Mouse (Mus musculus) CD4-positive helper T cell, adult 2 months (primary cell): ENCODE results near the gene Mtmr3.

Experiments used
- DNase-seq: peaks from one replicate; pipeline ENCODE4 v3.0.0-alpha.2; 2012; ENCODE audit warnings: low read depth, missing footprints, low spot score

Gene Mtmr3

DNA sequence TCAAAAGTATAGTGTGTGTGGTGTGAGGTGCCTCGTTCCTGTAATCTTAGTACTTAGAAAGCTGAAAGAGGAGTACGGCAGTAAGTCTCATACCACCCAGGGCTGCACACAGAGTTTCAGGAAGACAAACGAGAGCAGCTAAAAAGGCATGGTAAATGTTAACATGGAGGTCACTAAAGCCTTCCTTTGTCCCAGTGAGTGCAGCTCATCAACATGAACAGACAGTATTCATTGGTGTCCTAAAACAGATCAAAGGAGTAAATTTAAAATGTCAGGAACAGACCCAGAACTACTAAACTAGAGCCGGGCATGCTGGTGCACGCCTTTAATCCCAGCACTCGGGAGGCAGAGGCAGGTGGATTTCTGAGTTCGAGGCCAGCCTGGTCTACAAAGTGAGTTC is 75.7 kb downstream of the Mtmr3 start:
- DNase-seq: no peak

DNA sequence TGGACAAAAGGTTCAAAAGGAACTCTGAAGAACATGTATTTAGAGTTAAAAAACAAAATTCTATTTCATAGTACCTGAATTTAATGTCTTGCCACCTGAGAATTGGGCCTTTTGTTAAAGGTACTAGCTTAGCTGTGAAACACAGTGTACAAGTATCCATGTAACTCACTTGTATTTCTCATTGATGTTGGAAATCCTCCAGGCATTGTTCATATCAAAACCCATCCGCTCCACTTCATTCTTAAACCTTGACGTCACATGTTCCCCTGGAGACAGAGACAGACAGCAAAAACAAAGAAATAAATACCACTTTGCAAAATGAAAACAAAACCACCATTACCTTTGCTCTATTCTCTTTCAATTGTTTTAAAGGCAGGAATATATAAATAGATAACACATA is 87.2 kb downstream of the Mtmr3 start:
- DNase-seq: peak; percentile 56

DNA sequence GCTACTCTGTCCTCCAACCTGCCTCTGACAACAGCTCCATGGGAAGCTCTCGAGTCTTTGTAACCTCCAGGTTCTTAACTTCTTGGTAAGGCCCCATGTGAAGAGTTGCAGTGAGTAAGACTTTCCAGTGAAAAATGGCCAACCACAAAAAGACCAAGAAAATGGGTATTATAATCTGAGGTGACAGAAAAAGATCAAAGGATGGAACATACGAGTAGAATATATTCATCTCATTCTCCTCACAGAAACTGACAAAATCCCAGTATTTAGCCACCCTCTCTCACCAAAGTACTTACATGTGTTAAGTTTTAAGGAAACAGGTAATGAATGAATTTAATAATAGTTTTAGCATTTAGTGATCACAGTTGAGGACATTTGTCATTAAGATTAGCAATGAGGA is 88.2 kb downstream of the Mtmr3 start:
- peak; percentile 62 for DNase-seq

DNA sequence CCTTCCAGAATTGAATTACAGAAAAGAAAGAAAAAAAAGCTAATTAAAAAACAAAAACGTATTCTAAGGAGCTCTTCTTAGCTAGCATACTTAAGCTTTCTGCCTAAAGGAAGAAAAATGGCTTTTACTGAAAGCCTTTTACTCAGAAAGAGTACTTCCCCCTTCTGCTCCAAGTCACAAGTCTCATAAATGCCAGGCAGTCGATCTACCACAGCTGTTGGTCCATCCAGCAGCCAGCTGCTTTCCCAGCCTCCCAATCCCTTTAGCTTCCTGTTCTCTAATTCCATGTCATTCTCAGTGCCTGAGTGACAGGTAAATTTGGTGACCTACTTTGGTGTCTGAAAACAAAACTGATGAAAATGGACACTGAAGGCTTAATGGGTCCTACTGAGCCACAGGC is 92.5 kb downstream of the Mtmr3 start:
- DNase-seq: no peak

DNA sequence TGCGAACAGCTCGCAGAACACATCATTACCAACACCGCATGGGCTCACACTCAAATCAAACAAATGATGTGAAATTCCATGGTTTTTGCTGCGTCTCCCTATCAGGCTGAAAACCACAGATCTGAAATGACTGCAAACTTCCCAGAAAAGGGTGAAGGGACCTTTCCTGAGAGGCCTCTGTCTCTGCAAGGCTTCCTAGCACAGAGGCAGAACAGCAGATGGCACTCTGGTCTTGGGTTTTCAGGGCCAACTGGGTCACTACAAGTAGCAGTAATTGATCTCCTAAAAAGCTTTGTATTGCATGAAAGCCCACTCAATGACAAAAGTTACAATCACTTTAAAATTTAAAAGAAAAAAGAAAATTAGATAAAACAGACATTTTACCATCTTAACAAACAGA is 93.8 kb downstream of the Mtmr3 start:
- no peak for DNase-seq

DNA sequence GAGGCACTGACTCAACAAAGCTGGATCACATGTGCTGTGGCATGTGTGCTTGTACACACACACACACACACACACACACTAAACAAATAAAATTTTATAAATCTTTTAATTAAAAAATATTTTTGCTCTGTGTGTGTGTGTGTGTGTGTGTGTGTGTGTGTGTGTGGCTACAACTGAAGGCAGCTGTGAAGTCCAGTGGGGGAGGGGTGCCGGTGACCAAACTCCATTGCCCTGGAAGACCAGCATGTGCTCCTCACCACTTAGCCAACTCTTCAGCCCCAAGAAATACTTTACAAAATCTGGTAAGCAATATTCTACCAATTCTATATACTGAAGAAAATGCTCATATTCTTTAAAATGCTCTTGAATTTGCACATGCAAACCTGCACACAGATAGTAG is 94.4 kb downstream of the Mtmr3 start:
- DNase-seq: no peak

DNA sequence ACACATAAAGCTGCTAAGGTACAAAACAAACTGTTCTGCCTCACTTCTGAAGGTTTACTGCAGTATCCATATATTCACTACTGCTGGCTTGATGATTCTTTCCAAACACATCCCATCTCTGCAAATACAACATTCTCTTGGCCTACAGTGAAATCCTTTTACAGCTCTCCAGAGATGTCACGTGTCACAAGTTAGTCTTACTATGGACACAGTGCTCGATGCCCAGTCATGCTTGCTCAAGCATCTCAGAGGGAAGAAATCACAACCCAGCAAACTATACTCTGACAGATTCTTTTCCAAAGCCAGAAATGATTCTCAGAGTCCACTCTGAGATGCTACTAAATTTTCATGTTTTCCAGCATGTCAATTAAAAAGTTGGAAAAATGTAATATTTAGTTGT is 95.2 kb downstream of the Mtmr3 start:
- DNase-seq: no peak

DNA sequence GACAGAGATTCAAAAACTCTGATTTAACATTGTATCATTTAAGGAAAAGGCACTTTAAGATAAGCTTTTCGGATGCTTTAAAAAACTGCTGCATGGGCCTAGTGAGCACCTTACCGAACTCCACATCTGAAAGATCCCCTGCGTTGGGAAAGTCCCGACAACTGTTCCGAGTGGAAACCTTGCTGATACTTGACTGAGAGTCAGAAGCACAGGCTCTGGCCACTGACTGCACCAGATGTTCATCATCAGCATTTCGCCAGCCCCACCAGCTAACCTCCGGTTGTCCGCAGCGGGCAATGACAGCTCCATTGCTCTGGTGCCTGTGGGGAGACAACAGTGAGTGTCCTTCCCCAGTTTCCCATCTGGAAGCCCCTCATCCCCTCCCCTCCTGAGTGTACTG is 95.9 kb downstream of the Mtmr3 start:
- peak; percentile 49 for DNase-seq

DNA sequence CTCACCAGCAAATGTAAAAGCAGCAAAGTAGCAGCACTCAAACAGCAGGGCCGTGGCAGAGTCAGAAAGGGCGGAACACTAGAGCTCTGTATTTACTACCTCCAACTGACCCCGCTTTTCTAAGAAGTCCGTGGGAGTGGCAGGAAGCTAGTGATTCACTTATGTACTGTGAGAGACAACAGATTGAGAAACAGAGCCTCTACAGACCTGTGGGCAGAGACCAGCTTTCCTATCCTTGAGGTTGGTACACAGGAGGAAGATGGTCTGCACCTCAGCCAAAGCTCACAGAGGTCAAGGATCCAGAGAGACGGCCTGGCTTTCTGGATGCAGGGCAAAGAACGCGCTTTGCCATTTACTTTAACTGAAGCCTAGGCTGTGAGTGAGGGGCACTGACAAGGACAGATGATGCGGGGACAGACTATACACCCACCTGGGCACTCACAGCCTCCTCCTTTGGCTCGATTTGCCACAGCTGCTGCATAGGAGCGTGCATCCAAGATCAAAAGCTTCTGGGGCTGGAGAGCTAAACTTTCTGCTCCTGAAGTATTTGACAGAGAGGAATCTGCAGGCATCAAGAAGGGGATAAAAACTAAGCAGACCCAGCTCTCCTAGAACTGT is 97.1 kb downstream of the Mtmr3 start:
- peak; percentile 62 for DNase-seq

DNA sequence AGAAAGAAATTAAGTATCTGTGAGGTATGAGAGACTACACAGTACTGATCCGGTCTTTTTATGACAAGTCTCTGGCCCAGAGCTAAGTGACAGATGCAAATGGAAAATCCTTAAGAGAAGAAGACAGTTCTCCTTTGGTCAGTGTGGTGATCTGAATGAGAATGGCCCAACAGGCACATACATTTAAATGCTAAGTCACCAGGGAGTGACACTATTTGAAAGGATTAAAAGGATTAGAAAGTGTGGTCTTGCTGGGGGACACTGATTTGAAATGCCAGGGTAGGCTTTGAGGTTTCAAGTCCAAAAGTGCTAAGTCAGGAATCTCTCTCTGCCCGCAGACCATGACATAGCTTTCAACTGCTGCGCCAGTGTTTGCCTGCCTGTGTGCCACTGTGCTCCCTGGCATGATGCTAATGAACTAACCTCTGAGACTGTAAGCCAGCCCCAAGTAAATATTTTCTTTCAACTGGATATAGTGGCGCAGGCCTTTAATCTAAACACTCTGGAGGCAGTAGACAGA is 99.6 kb downstream of the Mtmr3 start:
- DNase-seq: no peak

DNA sequence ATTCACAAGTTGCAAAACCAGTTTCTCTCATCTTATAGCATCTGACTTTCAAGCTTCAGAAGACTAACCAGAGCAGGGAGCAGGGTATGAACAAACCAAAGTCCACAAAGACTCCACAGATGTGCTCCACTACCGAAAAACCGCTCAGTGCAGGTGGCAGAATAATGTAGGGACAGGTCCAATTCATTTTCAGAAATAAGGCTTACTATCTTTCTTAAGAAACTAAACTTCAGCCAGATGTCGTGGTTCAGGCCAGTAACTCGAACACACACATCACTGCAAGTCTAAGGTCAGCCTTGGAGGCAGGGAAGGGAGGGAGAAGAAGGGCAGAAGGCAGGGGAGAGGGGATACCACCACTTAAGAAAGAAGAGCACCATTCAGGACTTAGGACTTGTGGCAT is 105.5 kb downstream of the Mtmr3 start:
- no peak for DNase-seq

DNA sequence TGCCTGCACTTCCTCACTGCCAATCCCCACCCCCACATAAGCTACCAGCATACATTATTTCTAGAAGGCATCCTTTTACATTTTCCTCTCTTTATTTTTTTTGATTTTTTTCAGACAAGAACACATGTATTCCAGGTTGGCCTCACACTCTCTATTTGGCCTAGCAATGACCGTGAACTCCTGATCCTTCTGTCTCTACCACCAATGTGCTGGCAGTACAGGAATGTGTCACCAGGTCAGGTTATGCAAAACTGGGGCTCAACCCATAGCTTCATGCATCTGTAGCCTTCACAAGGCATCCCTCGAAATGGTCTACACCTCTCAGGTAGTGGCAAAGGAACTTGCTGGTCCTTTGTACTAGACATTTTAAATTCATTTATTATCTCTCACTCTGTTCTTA is 105.9 kb downstream of the Mtmr3 start:
- no peak for DNase-seq

DNA sequence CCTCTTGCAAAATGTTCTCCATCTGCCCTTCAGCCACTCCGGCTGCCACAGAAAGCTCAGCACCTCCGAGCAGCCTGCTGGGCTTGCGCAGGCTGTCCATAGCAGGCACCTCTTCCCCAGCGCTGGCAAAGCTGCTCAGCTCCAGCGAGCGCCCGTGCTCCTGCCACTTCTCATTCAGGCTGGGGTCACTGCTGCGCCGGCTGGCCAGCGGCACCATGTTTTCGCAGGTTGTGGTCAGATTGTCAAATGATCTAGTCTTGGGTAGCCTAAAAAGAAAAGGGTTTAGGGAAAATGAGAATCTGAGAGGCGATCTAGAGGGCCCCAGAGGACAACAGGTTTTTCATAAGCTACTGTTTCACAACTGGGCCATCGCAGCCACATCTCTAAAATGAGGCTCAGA is 106.3 kb downstream of the Mtmr3 start:
- DNase-seq: no peak

DNA sequence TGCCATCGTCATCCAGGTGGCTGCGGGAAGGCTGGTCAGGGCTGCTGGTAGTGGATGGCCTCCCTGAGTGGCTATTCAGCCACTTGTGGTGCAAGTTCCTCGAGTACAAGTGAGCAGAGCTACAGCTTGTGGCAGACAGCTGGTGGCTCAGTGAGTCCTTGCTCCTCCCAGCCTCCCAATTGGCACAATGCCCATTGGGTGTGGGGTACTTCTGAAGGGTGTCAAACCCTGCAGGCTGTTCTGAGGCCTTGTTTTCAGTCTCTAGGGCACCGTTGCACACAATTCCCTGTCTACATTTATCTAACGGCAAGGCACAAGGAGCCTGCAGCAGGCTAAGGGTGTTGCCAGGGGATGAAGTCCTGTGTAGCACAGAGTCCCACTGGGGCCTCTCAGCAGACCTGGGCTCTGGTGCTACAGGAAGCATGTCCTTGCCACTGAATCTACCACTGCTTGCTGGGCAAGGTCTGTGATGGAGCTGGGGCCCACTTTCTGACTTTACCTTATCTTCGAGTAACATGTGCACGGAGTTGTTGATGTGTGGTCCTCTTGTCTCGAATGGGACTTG is 107.2 kb downstream of the Mtmr3 start:
- DNase-seq: no peak

DNA sequence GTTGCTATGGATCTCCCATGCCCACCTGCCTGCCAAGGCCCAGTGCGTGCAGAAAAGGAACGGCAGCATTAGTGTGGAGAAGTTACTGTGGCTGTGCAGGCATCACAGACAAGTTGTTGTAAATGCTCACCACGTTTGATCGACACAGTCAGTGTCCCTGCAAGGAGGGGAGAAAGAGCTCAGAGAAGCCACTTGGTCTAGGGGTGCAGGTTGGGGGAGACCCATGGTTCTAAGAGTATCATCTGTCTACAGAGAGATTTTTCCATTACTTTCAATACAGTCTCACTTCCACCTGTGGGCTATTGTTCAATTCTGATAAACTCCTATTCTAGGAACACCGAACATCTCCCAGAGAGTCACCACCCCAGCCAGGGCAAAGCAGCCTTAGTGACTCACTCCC is 110.1 kb downstream of the Mtmr3 start:
- DNase-seq: no peak

DNA sequence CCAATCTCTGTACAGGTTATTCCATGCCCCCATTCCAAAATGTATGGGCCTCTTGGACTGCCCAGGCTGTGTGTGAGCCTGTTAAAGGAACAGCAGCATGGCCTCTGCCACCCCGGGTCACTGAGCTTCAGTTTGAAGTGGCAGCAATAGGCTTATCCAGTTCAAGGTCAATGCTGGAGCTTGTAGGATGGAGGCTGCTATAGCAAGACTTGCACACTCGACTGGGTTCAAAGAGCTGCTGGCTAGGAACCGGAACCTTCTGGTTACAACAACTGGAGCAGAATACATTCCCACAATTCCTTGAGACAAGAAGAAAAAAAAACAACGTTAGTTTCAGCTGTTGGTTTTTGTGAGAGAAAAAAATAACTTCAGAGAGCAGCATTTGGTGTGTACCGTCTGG is 112.0 kb downstream of the Mtmr3 start:
- no peak for DNase-seq

DNA sequence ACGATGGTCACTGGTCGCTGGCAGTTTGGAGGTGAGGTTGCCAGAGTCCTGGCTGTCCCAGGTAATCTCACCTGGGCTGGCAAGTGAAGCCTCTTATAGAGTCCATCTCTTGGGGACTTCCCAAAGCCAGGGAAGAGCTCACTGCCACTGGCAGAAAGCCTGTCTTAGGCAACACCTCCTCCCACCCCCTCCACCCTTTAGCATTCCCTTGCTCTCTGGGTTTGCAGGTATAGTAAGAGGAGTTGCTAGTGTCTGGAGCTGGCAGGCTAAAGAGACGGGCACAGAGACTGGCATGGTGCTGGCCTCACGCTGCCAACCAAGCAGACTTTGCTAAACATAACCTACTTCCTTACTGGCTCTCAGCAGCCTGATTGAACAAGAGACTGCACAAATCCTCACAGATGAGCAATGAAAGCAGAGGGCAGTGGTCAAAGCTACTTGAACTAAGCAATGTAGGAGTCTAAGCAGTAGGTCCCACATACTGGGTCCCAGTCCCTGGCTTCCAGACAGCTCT is 118.4 kb downstream of the Mtmr3 start:
- no peak for DNase-seq

DNA sequence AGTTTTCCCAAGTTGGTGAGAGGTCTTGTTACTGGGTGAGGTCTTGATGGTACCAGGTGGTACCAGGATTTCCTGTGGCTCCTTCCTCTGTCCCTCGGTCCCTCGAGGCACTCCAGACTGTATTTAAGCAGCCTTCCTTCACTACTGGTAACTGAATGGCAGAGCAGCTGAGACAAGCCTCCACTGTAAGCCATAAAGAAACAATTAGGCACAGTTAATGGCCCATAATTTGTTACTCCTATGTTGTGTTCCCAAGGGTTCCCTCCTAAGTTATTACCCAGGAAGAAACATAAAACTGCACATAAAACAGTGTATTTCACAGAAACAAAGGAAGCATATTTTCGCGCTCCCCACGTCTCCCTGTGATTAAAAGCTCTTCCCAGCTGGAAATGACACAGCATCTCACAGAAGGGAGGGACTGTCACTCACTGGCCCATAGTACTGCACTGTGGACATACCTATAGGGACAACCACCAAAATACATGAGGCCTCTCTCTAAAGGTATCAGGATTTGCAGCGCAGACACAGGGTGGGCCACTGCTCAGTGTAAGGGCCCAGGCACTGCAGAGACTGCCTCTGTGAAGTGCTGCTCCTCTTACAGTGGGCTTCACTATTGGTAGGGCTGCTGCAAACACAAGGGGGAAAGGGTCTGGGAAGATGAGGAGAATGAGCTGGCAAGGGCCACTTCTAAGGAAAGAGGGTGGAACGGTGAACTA is 122.0 kb downstream of the Mtmr3 start:
- no peak for DNase-seq

DNA sequence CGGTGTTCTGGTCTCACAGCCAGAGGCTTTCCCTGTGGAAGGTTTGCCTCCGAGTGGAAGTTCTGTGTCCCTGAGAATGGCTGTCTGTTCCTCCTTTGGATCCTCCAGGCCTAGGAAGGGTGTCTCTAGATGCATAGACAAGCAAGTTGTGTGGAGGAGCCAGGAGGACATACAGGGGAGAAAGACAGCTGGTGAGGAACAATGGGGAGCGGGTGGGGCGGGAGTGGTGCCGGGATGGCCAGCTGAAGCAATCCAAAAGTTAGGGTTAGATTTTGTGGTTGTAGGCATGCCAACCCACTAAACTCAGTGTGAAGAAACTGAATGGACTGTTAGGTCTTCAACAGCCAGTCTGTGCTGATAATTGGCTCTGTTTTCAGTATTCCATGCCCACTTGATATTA is 122.9 kb downstream of the Mtmr3 start:
- no peak for DNase-seq

DNA sequence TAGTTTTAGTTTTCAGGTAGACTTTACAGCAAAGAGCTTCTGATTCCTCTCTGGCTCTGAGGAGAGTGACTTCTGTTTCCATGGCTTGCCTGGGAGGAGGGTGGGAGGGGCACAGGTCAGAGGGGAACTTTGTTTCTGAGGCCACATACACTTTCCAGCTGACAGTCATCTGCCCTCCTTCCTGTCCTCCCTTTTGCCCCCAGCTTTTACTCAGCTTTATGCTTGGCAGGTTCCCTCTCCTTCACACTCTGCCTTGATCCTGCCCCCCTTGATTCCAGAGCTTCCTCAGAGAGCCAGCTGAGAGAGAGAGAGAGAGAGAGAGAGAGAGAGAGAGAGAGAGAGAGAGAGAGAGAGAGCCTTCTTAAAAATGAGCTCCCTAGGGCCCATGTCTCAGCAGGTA is 123.4 kb downstream of the Mtmr3 start:
- DNase-seq: no peak

DNA sequence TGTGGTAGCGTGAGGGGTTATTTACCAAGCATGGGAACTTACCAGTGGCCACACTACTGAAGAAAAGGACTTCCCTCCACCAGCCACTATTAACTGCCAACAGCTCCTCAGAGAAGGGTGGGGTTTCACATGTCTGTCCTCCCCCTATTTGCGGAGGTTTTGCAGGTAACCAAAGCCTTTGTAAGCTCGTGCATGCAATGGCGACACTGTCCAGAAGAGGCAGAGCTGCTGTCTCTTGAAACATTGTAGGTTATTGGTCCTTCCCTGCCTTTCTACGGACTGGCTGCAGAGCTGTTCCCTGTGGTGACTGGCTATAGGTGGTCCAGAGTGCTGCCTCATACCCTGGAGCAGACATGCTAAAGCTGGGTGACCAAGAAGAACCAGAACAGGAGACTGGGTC is 125.6 kb downstream of the Mtmr3 start:
- DNase-seq: no peak

DNA sequence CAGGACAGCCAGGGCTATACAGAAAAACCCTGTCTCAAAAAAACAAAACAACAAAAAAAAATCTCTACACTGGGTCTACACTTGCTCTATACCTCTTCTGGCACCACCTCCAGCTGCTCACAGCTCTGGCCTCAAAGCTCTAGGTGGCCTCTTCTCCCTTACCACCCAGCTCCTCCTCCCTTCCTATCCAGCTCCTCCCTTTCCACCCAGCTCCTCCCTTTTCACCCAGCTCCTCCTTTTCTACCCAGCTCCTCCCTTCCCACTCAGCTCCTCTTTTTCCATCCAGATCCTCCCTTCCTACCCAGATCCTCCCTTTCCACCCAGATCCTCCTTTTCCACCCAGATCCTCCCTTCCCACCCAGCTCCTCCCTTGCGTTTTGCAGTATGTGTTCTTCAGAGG is 127.2 kb downstream of the Mtmr3 start:
- DNase-seq: no peak

DNA sequence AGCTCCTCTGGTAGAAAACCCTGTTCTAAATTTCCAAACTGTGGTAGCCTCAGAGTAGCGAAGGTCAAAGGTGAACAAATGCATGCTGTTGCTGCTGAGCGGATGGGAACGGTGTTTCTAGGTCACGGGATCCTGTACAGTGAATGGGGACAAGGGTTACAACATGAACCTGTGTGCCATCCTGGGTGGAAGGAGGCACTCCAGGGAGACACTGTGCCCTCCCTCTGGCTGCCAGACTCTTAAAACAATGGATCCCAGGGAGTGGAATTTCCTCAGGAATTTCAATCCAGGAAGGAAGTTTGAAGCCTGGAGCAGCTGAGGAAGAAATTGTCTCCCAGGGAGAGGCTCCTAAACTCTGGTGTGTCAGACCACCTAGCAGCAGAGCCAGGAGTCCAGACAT is 128.5 kb downstream of the Mtmr3 start:
- no peak for DNase-seq
